Mouse (Mus musculus) neural tube, embryonic 12.5 days (tissue): ENCODE results near the gene Ubash3a. TPM values are rescaled to one million over a fixed set of nuclear protein-coding genes. Genes with fewer than 3 reads are reported as not detected.

Experiments
- ATAC-seq: fragments of 200-750 bp; cut with Nextera tagmentation; 2 replicates; pipeline ENCODE4 v1.8.0; 2017; ENCODE audit warnings: low read depth, mild to moderate bottlenecking, moderate TSS enrichment, moderate library complexity; ENCODE audit not compliant: low FRiP score
- H3K27ac ChIP-seq: fragments of 300-500 bp; sonication (generic); 2 replicates; pipeline ENCODE4 v1.5.1; 2016
- H3K27me3 ChIP-seq: fragments of 300-500 bp; sonication (generic); replicated peaks from 2 replicates; pipeline ENCODE4 v1.6.1; 2016; ENCODE audit warnings: mild to moderate bottlenecking
- H3K36me3 ChIP-seq: fragments of 300-500 bp; sonication (generic); 2 replicates; pipeline ENCODE4 v1.6.1; 2016; ENCODE audit warnings: mild to moderate bottlenecking
- H3K4me1 ChIP-seq: fragments of 300-500 bp; sonication (generic); 2 replicates; pipeline ENCODE4 v1.6.1; 2016
- H3K4me2 ChIP-seq: fragments of 300-500 bp; sonication (generic); replicated peaks from 2 replicates; pipeline ENCODE4 v1.6.1; 2016; ENCODE audit warnings: mild to moderate bottlenecking
- H3K4me3 ChIP-seq: fragments of 300-500 bp; sonication (generic); 2 replicates; pipeline ENCODE4 v1.5.1; 2016
- H3K9ac ChIP-seq: fragments of 300-500 bp; sonication (generic); 2 replicates; pipeline ENCODE4 v1.6.1; 2016; ENCODE audit warnings: mild to moderate bottlenecking
- H3K9me3 ChIP-seq: fragments of 300-500 bp; sonication (generic); 2 replicates; pipeline ENCODE4 v1.6.1; 2016; ENCODE audit warnings: mild to moderate bottlenecking
- WGBS: fragments of 180-500 bp; shearing (Covaris S2); methylation state at CpG from one replicate; pipeline ENCODE4 v1.1.7; 2016; 5-methylcytosine and 5-hydroxymethylcytosine counted together
- polyA plus RNA-seq: library from polyadenylated mRNA; unstranded; fragments of >200 nt; fragmentation: Nextera tagmentation; extraction: Ambion mirVana; gene quantifications from 2 replicates; pipeline ENCODE4 v1.2.1, GENCODE M21; 2016

The Ubash3a gene
- polyA plus RNA-seq: 0.36 and 0.85 TPM in 2 replicates

DNA sequence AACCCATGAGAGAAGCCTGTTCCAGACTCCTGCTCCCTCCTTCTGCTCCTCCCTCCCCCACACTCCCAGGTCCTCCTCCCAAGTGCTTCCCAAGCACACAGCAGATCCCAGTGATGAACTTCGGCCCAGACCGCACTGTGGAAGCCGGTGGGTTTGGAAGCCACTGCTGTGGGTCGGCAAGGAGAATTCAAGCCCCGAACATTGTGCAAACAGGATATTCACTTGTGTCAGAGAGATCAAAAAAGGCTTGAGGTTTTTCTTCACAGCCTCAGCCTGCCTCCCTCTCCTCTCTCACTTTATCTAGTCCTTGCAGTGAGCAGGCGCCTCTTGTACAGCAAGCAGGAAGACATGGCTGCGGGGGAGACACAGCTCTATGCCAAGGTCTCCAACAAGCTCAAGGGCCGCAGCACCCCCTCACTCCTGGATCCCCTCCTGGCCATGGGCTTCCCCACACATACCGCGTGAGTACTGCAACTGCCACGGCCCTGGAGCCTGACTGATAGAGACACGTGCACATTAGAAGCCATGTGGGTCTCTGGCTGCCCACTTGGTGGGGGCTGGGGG, at the start of gene Ubash3a:
Gene Ubash3a, plus strand, starts transcription at position 103 of the 564 bp plus-strand sequence.
- no peaks in the 10 kb centered on the region for H3K27me3 ChIP-seq
- no peak within 1 kb of the TSS for H3K9ac ChIP-seq
- H3K4me2 ChIP-seq: no peak within 1 kb of the TSS
- H3K36me3 ChIP-seq: no peaks in the 10 kb centered on the region
- no peaks in the 10 kb centered on the region for H3K9me3 ChIP-seq
- H3K4me1 ChIP-seq: no peaks in the 10 kb centered on the region
- WGBS: 83% methylated on average over 12 of the region's 12 CpGs
- ATAC-seq: no peak
- no peak within 1 kb of the TSS for H3K27ac ChIP-seq
- no peak within 1 kb of the TSS for H3K4me3 ChIP-seq

DNA sequence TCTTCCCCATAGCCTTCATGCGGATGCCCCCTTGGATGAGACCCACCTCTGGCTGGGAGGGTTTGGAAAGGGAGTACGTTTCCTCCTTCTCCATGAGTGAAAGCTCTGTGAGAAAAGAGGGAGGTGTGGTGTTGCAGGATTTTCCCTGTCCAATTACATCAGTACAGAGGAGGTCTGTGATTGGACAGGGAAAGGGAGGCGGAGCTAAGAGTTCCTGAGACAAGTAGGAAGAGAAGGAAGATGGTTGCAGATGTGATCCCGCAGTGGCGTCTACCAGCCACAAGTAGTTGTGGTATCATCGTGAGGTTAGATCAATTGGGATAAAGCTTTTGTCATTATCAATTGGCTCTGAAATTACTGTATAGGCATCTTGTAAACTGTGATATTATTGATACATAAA, 49.8 kb upstream of the Ubash3a start:
- Histone ChIP-seq H3K9me3 (no peaks in the 10 kb centered on the region), H3K4me3 (no peak overlapping the region), H3K27me3 (no peaks in the 10 kb centered on the region), H3K36me3 (no peaks in the 10 kb centered on the region), H3K4me1 (no peaks in the 10 kb centered on the region), H3K4me2 (no peak overlapping the region), H3K9ac (no peak overlapping the region), H3K27ac (no peak overlapping the region)
- ATAC-seq: no peak
- WGBS: 79% methylated on average over 6 of the region's 6 CpGs

DNA sequence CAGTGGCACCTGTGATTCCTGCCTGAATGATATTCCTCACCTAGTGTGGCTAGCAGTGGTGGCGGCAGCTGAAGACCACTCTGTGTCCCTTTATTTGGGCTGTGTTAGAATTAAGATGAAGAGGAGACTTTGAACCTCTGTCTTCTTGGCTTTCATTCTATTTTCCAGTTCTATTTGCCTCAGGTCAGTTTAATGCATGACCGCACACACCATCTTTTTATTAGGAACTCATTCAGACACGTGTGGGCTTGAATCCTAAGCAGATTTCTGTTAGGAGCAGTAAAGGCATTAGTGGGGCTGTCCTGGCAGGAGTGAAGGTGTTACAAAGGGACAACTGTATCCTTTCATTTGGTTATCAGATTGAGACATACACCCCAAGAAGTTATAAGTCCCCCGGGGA, 47.4 kb upstream of the Ubash3a start:
- Histone ChIP-seq H3K4me2 (no peak overlapping the region), H3K27ac (no peak overlapping the region), H3K4me1 (no peaks in the 10 kb centered on the region), H3K9ac (no peak overlapping the region), H3K27me3 (no peaks in the 10 kb centered on the region), H3K36me3 (no peaks in the 10 kb centered on the region), H3K4me3 (no peak overlapping the region), H3K9me3 (no peaks in the 10 kb centered on the region)
- WGBS: 73% methylated on average over 4 of the region's 4 CpGs
- no peak for ATAC-seq

DNA sequence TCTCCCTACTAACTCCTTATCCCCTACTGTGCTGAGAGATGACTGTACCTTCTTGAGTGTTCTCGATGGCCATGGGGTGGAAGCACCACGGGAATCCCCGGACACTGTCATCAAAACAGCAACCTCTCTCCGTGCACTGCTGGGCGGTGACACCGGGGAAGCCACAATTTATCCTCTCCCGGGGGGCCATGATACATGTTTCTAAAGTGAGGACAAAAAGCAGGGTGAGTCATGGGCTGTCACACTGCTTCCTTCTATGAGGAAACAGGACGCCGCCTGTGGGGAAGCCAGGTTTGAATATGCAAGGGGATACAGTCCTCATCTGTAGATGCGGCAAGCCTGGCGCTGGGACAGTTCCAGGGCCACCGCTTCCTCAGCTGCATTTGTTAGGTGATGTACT, 45.1 kb upstream of the Ubash3a start:
- WGBS: 87% methylated on average over 12 of the region's 12 CpGs
- Histone ChIP-seq H3K27ac (no peak overlapping the region), H3K4me2 (no peak overlapping the region), H3K27me3 (no peaks in the 10 kb centered on the region), H3K9me3 (no peaks in the 10 kb centered on the region), H3K4me1 (no peaks in the 10 kb centered on the region), H3K9ac (no peak overlapping the region), H3K36me3 (no peaks in the 10 kb centered on the region), H3K4me3 (no peak overlapping the region)
- no peak for ATAC-seq

DNA sequence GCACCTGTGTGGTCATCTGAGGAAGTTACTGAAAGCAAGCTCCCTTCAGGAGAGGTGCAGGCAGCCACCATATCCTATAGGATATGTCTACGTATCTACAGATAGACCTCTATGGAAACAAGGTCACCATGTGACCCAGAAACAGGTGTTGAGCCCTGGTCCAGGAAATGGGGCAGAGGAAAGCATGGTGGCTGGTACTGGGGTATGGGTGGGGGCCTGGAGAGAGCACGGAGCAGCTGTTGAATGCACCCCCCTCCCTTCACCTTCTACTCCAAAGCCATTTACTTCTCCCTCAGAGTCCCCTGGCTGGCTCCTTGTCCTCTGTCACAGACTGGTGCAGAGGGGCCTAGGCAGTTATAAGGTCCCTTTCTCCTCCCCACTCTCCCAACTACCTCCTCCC, 43.9 kb upstream of the Ubash3a start:
- Histone ChIP-seq H3K4me1 (no peaks in the 10 kb centered on the region), H3K27ac (no peak overlapping the region), H3K9me3 (no peaks in the 10 kb centered on the region), H3K4me2 (no peak overlapping the region), H3K36me3 (no peaks in the 10 kb centered on the region), H3K27me3 (no peaks in the 10 kb centered on the region), H3K9ac (no peak overlapping the region), H3K4me3 (no peak overlapping the region)
- WGBS: 91% methylated on average over 2 of the region's 2 CpGs
- no peak for ATAC-seq

DNA sequence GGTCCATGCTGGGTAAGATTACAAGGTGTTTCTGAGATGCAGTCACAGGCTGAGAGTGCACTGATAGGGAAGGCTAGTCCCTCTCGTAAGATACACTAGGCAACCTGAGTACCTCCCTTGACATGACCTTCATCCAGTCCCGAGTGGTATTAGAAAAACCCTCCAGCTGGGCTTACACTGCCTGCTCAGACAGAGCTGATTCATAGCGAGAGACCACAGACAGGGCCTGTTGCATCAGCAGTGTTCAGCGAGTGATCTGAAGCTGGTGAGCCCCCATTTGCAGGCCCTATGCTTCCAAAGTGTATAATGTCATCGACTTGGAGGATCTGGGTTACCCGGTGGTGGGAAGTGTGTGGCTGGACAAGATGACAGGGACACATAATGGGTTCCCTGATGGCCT, 42.5 kb upstream of the Ubash3a start, which contains the start of gene Tff1:
Gene Tff1, minus strand, starts transcription at position 151 of the 400 bp plus-strand sequence.
- WGBS: 86% methylated on average over 6 of the region's 6 CpGs

DNA sequence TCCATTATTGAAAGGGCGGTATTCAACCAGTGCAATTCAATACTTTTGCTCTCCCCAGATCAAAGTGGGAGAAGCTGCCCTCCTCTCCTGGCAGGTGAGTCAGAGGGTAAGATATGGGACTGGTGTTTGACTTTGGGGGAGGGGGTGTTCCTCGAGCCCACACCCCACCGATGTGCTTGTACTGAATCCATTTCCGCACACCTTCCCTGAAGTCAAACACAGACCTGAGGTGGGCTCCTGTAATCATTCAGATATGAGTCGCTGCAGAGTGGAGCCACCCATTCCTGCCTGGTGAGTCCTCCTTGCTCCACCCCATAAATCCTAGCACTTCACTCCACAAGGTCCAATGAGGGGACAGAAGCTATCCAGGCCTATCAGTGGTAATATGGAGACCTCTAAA, 37.9 kb upstream of the Ubash3a start:
- no peak overlapping the region for H3K9ac ChIP-seq
- H3K36me3 ChIP-seq: no peaks in the 10 kb centered on the region
- no peaks in the 10 kb centered on the region for H3K27me3 ChIP-seq
- H3K4me2 ChIP-seq: no peak overlapping the region
- no peaks in the 10 kb centered on the region for H3K4me1 ChIP-seq
- no peaks in the 10 kb centered on the region for H3K9me3 ChIP-seq
- H3K4me3 ChIP-seq: no peak overlapping the region
- H3K27ac ChIP-seq: no peak overlapping the region
- ATAC-seq: no peak
- WGBS: 85% methylated on average over 5 of the region's 5 CpGs

More for the DNA sequence above, 42.5 kb upstream of the Ubash3a start, which contains the start of gene Tff1:
- no peak within 1 kb of the TSS for H3K9ac ChIP-seq
- H3K36me3 ChIP-seq: no peaks in the 10 kb centered on the region
- H3K9me3 ChIP-seq: no peaks in the 10 kb centered on the region
- no peaks in the 10 kb centered on the region for H3K27me3 ChIP-seq
- no peak for ATAC-seq
- H3K4me2 ChIP-seq: no peak within 1 kb of the TSS
- no peak within 1 kb of the TSS for H3K27ac ChIP-seq
- no peaks in the 10 kb centered on the region for H3K4me1 ChIP-seq
- H3K4me3 ChIP-seq: no peak within 1 kb of the TSS

DNA sequence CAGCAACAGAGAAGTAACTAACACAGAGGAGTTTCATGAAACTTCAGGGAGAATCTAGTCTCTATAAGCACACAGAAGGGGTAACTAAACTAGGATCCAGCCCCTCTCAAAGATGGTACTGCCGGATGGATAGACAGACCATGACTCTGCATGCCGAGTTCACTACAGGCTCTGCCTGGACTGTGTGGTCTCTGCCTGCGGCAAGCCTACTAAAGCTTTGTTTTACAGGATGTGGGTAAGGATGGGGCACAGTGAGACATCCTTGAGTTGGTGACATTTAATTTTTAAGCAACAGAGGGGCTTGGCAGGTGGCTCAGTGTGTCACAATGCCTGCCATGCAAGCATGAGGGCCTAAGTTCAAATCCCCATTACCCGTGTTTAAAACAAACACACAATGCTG, 31.4 kb upstream of the Ubash3a start:
- Histone ChIP-seq H3K9ac (no peak overlapping the region), H3K27ac (no peak overlapping the region), H3K4me3 (no peak overlapping the region), H3K36me3 (no peaks in the 10 kb centered on the region), H3K9me3 (no peaks in the 10 kb centered on the region), H3K27me3 (no peaks in the 10 kb centered on the region), H3K4me2 (no peak overlapping the region), H3K4me1 (no peaks in the 10 kb centered on the region)
- no peak for ATAC-seq
- 90% methylated on average over 4 of the region's 4 CpGs for WGBS

DNA sequence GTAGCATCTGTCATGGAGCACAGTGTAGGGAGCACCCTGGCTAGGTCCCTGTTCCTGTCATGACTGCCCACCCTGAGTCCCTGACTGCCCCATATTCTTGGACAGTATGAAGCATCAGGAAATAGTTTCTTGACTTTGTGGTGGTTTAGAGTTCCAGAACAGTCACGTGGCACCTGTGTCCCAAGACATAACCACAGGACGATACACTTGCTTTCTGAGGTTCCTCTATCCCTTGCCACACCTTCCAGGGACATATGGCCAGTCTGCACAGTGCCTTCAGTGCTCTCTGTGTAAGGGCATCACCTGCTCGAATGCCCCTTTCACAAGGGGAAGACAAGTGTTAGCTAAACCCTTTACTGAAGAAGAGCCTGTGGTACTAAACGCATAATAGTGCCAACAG, 26.2 kb upstream of the Ubash3a start:
- no peaks in the 10 kb centered on the region for H3K36me3 ChIP-seq
- 91% methylated on average over 4 of the region's 4 CpGs for WGBS

DNA sequence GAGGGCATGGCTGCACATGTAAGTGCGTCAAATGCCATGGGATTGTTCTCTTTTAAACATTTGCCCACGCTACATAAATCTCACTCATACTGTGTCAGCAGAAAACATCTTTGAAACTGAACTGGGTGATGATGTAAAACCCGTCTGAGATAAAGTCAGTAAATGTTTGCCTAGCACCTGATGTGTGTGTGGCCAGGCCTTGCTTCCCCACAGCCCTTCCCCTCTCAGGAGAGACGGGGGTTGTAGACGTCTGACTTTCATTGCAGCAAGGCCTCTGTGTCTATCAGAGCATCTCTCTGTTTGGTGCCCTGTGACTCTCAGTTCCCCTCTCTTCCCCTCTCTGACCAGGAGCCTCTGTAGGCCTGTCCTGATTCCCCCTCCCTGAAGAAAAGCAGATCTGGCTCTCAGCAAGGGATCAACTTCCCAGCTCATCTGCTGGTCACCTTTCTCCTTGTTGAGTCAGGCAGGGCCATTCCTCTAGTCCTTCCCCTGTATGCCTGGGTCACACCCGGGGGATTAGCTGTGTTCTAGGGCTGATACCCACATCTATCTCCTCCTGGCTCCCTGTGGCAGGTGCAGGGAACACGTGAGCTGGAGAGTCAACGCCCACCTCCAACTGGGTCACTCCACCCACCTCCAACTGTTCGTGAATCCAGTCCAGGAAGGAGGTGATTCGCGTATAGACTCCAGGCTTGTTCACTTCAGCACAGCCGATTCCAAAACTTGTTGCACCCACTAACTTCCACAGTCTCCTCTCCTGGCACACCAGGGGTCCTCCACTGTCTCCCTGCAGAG, 24.3 kb upstream of the Ubash3a start:
- 0 out of 2 replicates have a peak, but pooled peaks cover 3% of the 10 kb centered on the region for H3K9me3 ChIP-seq
- 70% methylated on average over 12 of the region's 12 CpGs for WGBS
- ATAC-seq: no peak
- no peaks in the 10 kb centered on the region for H3K27me3 ChIP-seq
- no peaks in the 10 kb centered on the region for H3K36me3 ChIP-seq
- no peak overlapping the region for H3K4me2 ChIP-seq
- no peak overlapping the region for H3K4me3 ChIP-seq
- H3K9ac ChIP-seq: no peak overlapping the region
- no peak overlapping the region for H3K27ac ChIP-seq
- H3K4me1 ChIP-seq: no peaks in the 10 kb centered on the region

More for the DNA sequence above, 26.2 kb upstream of the Ubash3a start:
- H3K4me1 ChIP-seq: no peaks in the 10 kb centered on the region
- no peak overlapping the region for H3K27ac ChIP-seq
- H3K9ac ChIP-seq: no peak overlapping the region
- H3K4me3 ChIP-seq: no peak overlapping the region
- no peaks in the 10 kb centered on the region for H3K27me3 ChIP-seq
- no peaks in the 10 kb centered on the region for H3K9me3 ChIP-seq
- ATAC-seq: no peak
- no peak overlapping the region for H3K4me2 ChIP-seq

DNA sequence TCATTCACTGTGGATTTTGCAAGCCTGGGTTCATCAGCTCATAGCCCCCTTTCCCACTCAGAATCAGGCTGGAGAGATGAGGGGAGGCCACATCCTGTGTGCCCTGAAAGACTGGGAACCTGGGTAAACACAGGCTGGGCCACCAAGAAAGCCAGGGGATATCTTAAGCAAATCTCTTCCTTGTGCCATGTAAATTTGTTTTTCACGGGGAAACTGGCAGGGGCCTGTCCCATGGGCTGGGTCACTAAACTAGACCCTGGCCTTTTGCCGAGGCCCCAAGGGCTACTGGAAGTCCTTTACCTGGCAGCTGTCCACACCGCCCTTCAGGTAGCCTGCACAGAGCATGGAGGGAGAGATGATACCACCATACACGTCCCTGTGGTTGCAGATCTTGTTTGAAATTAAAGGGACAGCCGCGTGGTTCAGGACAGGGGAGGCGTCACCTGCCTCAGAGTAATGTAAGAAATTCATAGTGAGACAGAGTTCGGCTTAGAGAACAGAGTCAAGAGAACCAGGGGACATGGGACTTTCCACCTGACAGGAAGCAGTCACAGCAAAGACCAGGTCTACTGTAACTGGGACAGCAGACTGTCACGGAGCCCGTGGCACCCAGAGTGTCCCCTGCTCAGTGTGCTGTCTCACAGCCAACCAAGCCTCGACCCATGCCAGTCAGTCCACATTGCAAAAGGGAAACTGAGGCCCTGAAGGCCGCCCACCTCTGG, 23.2 kb upstream of the Ubash3a start:
- no peak overlapping the region for H3K27ac ChIP-seq
- WGBS: 85% methylated on average over 12 of the region's 12 CpGs
- ATAC-seq: no peak
- no peaks in the 10 kb centered on the region for H3K27me3 ChIP-seq
- H3K9me3 ChIP-seq: 0 out of 2 replicates have a peak, but pooled peaks cover 3% of the 10 kb centered on the region
- H3K4me2 ChIP-seq: no peak overlapping the region
- no peaks in the 10 kb centered on the region for H3K4me1 ChIP-seq
- H3K36me3 ChIP-seq: no peaks in the 10 kb centered on the region
- no peak overlapping the region for H3K9ac ChIP-seq
- H3K4me3 ChIP-seq: no peak overlapping the region

DNA sequence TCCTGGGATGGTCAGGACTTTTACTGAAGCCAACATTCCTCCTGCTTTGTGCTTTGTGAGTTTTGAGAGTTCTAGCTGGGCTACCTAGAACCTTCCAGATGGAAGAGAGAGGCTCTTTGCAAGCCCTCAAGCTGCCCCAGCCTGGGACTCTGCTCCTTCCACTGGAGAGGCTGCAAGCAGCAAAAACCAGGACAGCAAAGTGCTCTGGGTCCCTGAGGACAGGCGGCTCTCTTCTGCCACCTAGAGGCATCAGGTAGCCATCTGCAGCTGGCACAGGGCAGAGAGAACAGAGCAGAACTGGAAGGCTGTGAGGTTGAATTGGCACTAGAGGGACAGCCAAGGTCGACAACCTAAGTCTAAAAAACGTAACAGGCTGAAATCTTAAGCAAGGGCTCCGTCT, 20.3 kb upstream of the Ubash3a start:
- Histone ChIP-seq H3K9me3 (0 out of 2 replicates have a peak, but pooled peaks cover 3% of the 10 kb centered on the region), H3K4me2 (no peak overlapping the region), H3K36me3 (no peaks in the 10 kb centered on the region), H3K27me3 (no peaks in the 10 kb centered on the region), H3K27ac (no peak overlapping the region), H3K4me1 (no peaks in the 10 kb centered on the region), H3K4me3 (no peak overlapping the region), H3K9ac (no peak overlapping the region)
- 24% methylated on average over 4 of the region's 4 CpGs for WGBS
- ATAC-seq: no peak
